Mouse (Mus musculus): ENCODE measurements at regions not wholly inside any gene's neighbourhood (a gene's known extent, or its start where the extent isn't known, plus 50 kb on each side); places are given as distances from the start of the nearest gene placed in this dataset.

DNA sequence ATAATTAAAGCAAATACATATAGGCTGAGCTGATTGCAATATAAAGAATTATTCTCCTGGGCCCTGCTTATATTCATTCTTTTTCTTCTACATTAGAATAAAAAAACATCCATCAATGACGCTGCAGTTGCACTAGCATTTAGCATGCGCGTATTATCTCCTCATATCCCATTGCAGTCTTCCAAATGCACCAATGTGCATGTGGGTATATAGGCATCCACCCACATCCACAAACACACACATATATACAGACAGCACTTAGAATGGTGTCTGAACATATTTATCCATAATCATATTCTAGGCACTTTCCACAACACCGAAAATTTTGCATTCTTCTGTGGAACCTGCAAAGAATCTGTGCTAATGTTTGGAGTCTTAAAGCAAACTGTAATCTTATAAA is 504.4 kb upstream of the Smim15 start:
- DNase-seq (ENCODE audit: low spot score), result no peak

GRCm38 (mm10) chr13:107539326-107539725 is 504.9 kb upstream of the Smim15 start:
- DNase-seq (ENCODE audit: low spot score), result no peak

DNA sequence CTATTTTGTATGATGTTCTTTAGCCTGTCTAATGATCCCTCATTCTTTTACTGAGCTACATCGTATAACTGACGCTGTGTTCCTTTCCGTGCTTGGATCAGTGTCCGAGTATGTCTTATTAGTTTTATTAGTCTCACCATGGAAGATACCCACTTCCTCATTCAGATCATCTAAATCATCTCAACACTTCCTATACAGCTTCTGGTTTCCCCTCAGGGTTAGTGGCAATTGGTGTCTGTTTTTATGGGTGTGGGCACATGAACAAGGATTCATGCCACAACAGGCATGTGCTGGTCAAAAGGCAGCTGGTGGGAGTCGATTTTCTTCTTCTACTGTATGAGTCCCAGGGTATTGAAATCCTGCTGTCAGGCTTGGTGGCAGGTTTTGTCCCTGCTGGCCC is 509.0 kb upstream of the Smim15 start:
- no peak for DNase-seq (ENCODE audit: low spot score)

DNA sequence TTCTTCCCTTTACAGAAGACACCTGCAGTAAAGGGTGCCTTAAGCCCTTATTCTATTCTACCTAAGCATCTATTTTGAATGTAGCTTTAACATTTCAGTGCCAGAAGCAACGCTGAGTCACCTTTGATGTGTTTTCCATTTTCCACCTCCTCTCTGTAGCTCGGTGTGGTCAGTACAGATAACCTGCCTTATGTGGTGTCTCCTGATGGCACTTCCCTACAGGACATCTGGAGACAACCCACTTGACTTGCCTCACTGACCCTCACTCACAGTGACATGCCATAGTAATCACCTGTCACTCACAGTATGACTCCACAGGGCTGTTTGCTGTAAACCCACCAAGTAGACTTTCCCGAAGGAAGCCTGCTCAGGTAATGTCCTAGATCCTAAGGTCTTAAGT is 510.9 kb upstream of the Smim15 start:
- DNase-seq (ENCODE audit: low spot score), result no peak

DNA sequence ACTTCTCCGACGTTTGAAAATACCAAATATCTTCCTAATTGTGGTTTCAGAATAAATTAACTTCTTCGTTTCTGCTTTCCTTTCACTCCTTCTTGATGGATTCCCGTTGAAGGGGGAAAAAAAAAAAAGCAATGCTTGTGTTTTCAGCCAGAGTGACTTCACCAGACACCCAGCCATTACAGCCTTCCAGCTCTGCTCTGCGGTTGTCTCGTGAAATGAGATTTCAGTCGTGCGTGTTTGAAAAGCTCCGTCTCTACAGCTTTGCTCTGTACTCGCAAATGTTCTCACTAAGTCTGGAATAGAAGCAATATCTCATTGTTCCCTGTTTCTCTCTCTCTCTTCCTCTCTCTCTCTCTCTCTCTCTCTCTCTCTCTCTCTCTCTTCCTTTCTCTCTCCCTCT is 509.6 kb upstream of the Kif2a start:
- no peak for DNase-seq (ENCODE audit: low spot score)

GRCm38 (mm10) chr13:107531026-107531425 is 509.1 kb upstream of the Kif2a start:
- no peak for DNase-seq (ENCODE audit: low spot score)

DNA sequence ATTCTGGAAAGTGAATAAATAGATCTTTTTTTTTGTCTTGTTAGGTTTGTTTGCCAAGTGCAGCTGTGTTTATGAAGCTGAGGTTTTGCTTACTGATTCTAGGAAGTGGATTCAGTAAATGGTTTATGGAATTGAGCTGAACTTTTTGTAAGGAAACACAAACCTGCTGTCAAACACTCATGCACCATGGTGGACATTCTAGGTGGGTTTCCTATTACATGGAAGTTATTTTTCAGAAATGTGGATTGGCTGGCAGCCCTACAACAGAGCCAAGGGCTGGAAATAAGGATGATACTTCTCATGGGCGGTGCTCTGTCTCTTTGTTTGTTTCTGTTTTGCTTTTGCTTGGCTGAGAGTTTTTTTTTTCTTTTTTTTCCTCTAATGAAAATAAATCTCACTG is 508.5 kb upstream of the Kif2a start:
- no peak for DNase-seq (ENCODE audit: low spot score)

DNA sequence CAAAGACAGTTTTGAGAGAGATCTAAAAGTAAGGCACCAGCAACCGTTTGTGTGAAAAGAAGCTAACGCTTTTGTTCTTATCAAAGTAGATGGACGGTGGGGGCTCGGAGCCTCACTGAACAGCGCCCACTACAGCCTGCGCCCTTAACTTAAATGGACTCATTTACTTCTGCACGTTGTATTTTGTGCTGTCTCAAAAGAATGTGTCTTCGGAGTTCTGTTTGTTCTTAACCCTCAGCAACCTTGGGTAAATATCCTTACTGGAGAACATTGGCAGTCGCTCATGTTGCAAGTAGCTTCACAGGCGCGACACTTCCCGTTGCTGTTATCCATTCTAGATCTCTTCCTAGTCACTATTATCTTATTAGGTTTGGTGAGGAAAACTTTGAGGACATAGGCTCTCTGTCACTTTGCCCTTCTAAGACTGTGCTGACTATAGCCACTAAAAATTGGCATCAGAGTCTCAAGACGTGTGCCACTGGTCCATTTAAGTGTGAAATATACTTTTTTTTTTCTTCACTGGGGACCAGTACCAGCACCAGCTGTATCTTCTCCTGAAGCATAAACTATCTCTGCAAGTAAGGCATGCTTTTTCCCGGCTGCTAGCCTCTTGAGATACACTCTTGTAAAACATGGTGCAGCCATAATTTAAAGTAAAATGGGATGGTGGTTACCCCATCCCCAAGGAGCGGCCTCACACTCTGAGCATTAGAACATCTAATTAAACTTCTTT is 507.0 kb upstream of the Kif2a start:
- DNase-seq (ENCODE audit: low spot score), result no peak

GRCm38 (mm10) chr13:107522942-107523341 is 501.0 kb upstream of the Kif2a start:
- no peak for DNase-seq (ENCODE audit: low spot score)

DNA sequence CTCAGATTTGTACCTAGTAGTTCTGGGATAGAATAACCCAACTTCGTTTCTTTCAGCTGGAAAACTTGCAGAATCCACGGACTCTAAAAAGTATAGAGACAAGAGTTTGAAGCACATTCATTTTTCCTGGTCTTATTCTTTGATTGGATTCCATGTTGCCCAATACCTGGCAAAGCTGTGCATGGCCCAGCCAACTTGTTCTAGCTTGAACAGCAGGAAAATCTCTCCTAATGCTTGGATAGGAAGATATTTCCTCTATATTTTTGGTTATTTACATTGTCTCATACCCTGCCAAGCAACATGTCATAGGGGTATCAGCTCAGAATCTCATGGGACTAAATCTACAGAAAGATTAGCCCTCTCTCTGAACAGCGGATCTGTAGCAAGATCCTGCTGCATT is 492.3 kb upstream of the Kif2a start:
- DNase-seq (ENCODE audit: low spot score), result no peak

DNA sequence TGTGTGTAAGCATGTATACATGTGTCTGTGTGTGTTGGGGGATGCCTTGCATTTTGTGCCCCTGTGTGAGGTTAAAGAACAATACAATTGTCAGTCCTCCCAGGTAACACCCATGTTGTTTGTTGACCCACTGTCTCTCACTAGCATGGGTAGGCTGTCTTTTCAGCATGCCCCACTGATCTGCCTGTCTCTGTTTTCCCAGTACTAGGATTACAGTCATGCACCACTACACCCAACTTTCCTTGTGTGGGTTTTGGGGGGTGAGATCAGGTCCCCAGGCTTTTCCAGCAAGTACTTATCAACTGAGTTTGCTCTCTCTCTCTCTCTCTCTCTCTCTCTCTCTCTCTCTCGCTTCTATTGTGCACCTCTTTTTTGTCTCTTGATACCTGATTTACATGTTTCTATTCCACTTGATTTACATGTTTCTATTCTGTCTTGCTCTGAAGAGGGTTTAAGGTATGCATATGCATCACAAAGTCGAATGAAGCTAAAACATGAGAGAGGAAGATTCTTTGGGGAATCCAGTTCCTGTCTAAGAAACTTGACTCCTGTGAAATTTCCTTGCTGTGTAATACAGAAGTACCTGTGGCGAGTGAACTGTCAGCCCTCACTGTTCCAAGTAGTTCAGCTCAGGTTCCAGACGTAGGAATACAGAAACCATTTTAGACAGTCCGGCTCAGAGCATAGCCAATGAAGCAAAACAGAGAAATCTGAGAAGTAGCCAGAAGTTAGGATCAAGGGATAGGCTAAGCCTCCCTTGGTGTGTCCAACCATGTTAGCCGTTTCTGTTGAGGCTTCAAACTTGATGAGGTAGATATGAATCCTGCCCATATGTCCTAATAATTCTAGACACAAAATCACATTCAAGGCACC is 491.6 kb upstream of the Kif2a start:
- no peak for DNase-seq (ENCODE audit: low spot score)

GRCm38 (mm10) chr13:107507336-107507735 is 485.4 kb upstream of the Kif2a start:
- no peak for DNase-seq (ENCODE audit: low spot score)

GRCm38 (mm10) chr13:107506832-107507231 is 484.9 kb upstream of the Kif2a start:
- DNase-seq (ENCODE audit: low spot score), result no peak

DNA sequence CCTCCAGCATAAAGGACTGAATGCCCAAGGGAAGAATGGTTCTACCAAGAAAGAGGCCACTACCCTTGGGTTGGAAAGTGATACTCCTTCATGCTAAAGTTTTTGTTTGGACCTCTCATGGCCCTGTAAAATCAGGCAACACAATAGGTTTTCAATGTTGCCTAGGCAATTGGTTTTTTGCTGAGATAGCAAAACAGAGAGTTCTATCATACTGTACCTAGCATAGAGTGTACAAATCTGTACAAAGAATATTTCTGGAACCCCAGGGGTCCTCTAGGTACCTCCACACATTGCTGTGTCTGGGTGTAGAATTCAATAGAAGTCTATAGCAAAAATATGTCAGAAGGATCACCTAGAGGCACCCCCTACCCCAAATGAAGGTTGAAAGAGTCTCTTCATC is 483.4 kb upstream of the Kif2a start:
- no peak for DNase-seq (ENCODE audit: low spot score)

- no peak for DNase-seq (ENCODE audit: low spot score)
These were observed 480.3 kb upstream of the Kif2a start for GRCm38 (mm10) chr13:107502261-107502660.

DNA sequence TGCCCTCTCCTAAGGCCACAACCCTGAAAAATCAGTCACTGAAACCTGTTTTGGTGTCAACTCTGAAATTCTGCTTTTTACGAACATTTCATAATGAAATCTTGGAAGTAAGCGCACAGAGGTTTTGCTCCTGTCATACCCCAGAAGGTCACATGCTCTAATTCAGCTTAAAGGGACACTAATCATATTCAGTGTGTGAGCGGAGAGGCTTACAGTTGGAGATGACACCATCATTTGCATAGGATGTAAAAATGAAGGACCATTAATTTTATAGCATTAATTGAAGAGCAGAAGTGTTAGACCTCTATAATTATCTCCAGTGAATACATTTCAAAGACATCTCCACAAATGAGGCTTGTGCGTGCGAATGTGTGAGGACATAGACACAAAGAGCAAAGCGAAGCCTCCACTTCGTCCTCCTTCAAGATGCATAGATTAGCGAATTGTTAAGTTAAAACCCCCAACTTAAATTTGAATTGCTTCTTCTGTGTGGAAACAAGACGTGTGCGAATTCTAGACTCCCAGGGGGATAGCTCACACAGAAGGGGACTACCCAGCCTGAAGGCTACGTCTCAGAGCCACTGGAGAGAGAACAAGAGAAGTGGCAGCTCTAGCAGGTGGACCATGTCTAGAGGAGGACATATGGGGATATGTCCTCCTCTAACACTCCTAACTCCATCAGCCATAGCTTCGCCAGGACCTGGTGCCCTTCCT is 479.0 kb upstream of the Kif2a start:
- no peak for DNase-seq (ENCODE audit: low spot score)

DNA sequence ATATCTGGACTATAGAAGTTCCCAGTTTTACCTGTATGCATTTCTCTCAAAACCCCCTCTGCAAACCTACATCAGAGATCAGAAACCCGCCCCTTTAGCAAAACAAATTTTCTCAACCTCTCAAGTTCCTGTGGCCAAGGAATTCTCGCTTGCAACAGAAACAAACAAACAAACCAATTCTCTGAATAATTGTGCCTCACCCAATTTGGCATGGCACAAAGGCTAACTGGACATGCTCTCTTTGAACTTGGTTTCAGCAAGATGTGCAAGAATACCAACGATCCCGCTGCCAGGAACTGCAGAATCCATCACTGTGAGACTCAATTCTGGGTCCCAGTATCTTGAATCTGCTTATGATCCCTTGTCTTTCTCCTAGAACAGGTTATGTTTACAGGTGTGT is 477.4 kb upstream of the Kif2a start:
- no peak for DNase-seq (ENCODE audit: low spot score)

GRCm38 (mm10) chr13:107495161-107495732 is 473.3 kb upstream of the Kif2a start:
- DNase-seq (ENCODE audit: low spot score), result no peak

DNA sequence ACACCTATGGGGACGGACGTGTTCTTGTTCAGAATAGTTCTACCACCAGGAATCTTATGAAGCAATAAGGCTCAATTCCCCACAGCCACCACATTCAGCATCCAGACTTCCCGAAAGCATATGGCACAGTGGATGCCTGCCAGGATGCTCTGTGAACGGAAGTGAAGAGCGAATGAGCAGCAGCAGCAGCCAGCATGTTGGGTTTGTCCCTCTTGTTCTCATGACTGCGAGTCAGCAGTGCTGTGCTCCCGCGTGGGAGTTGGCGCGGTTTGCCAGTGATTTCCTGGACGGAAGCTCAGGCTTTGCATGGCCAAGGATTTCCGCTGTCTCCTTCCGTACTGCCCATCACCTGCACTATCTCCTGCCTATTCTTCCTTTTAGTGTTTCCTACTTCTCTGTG is 471.8 kb upstream of the Kif2a start:
- DNase-seq (ENCODE audit: low spot score), result no peak

- DNase-seq (ENCODE audit: low spot score), result no peak
These were observed 470.5 kb upstream of the Kif2a start for GRCm38 (mm10) chr13:107492448-107492847.

GRCm38 (mm10) chr13:107491423-107491822 is 469.5 kb upstream of the Kif2a start:
- DNase-seq (ENCODE audit: low spot score), result no peak

DNA sequence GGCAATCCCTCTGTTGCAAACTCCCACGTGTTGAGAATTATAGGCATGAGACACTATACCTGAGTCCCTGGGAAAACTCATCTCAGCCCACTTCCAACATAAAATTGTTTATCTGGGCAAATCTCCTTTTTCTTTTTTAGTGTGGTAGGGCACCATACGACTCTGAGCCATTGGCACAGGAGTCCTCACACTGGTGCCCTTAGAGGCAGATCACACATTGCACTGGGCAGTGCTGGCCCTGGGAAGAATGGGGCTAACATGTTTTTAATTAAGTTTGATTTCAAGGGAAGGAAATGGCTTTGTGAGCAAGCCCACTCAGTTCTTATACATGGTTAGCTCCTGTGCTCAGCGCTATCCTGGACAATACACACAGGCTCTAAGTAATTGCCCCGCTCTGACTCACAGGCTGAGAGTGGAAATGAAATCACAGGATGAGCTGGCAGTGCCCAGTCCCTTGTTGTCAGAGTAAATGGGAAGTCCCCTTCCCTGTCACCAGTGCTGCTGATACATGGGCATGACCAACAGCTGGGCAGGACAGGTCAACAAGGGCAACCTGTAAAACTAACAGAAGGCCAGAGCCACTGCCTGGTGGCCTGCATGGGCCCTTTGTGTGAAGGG is 463.6 kb upstream of the Kif2a start:
- DNase-seq (ENCODE audit: low spot score), result no peak
